Comparison of ENCODE assay signal across 19 mouse cellular contexts in the genomic region with DNA sequence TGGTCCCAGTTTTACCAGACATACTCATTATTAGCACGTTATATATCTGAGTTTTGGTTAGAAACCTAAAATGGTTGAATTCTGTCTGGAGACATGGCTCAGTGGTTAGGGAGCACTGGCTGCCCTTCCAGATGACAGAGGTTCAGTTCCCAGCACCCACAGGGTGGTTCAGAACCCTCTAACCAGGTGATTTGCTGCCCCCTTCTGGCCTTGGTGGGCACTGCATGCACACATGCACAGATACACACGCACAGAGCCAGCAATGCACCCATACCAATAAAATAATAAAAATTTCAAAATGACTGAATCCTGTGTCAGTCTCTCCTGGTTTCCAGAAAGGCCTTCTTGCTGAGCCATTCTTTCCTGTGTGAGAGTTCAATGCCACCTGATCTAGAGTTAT. TPM values are rescaled to one million over a fixed set of nuclear protein-coding genes. Genes with fewer than 3 reads are reported as not detected.
A peak's percentile ranks its signal among the peaks of the same experiment; 100 is the strongest.
DNase-seq lines count a peak whose midpoint lies in the region; ATAC-seq and TF ChIP-seq lines count a peak whose summit lies in the region.
"Had no signal": no experiment of that assay in that cellular context is flagged by ENCODE, and none has a peak within 500 bp of the region (broad histone marks: within the 10 kb centered on the region; RNA-seq: fewer than 3 reads in every experiment).

No protein-coding gene starts in this region.

- intact Hi-C loops in gastrocnemius, adult 2 months (cut with DNase I), result loop anchor here (5.0 kb wide), 1 partner anchor 38 kb away; no protein-coding TSS in a partner anchor

- ATAC-seq in lung, postnatal 0 days, result no peak
- ATAC-seq: forebrain, embryonic 14.5 days; hindbrain, embryonic 16.5 days; midbrain, embryonic 13.5 days; Patski had no signal

- TF ChIP-seq CTCF in gastrocnemius, adult 2 months (IDR thresholded peaks at IDR 0.05), result peak; percentile 35
- peak; percentile 24; the same call in 1 of the 2 replicates for TF ChIP-seq CTCF in lung, postnatal 0 days (IDR thresholded peaks at IDR 0.05)
- no peak for TF ChIP-seq CTCF in lung, adult 2 months (IDR thresholded peaks at IDR 0.05; ENCODE audit: insufficient read depth, low read length)
- TF ChIP-seq CTCF in bone marrow macrophage, adult 2 months (IDR thresholded peaks at IDR 0.05; ENCODE audit: low read depth, low read length), result peak; percentile 30; the same call in 1 of the 2 replicates

- H3K4me2 ChIP-seq in lung, postnatal 0 days (replicated peaks; ENCODE audit: low read depth, low read length), result no peak overlapping the region
- H3K4me2 ChIP-seq: embryonic facial prominence, embryonic 13.5 days; limb, embryonic 13.5 days; midbrain, embryonic 13.5 days had no signal

- H3K36me3 ChIP-seq in lung, postnatal 0 days (ENCODE audit: insufficient read depth, low read length), result no peaks in the 10 kb centered on the region
- H3K36me3 ChIP-seq: embryonic facial prominence, embryonic 13.5 days; limb, embryonic 13.5 days; midbrain, embryonic 13.5 days had no signal

- H3K9ac ChIP-seq in lung, postnatal 0 days (replicated peaks; ENCODE audit: low read depth), result no peak overlapping the region
- H3K9ac ChIP-seq: embryonic facial prominence, embryonic 13.5 days; limb, embryonic 13.5 days; midbrain, embryonic 13.5 days had no signal

- no peaks in the 10 kb centered on the region for H3K4me1 ChIP-seq in lung, postnatal 0 days (ENCODE audit: insufficient read depth, low read depth, low read length)
- peaks cover 5% of the 10 kb centered on the region for H3K4me1 ChIP-seq in lung, adult 2 months (ENCODE audit: control insufficient read depth, insufficient read depth, low read length)
- peaks cover 11% of the 10 kb centered on the region for H3K4me1 ChIP-seq in bone marrow macrophage, adult 2 months (ENCODE audit: control insufficient read depth, insufficient read depth, low read length)

- TF ChIP-seq EP300 in lung, postnatal 0 days (IDR thresholded peaks at IDR 0.05), result no peak

- WGBS in lung, postnatal 0 days, result 91% methylated on average over 2 of the region's 2 CpGs
- 95% methylated on average over 2 of the region's 2 CpGs for WGBS in lung, adult 2 months

- H3K9me3 ChIP-seq in lung, postnatal 0 days (ENCODE audit: low read length), result no peaks in the 10 kb centered on the region
- H3K9me3 ChIP-seq: midbrain, embryonic 13.5 days had no signal

- no peak for DNase-seq in gastrocnemius, adult 2 months
- no peak for DNase-seq in gastrocnemius, adult 18-20 months (ENCODE audit: low spot score)
- no peak for DNase-seq in lung, postnatal 0 days (ENCODE audit: low spot score)
- DNase-seq in lung, adult 2 months, result no peak
- DNase-seq in testis, postnatal 10 days (ENCODE audit: low spot score), result peak; percentile 61
- no peak for DNase-seq in retina, postnatal 1 day
- no peak for DNase-seq in frontal cortex, postnatal 14 days (ENCODE audit: low spot score in 2 of 2)
- DNase-seq: adrenal gland, adult 8-10 months; cerebellum, postnatal 36 days; kidney, postnatal 14 days; layer of hippocampus, postnatal 36 days; lung, postnatal 36 days had no signal

- no peaks in the 10 kb centered on the region for H3K27me3 ChIP-seq in lung, postnatal 0 days (replicated peaks; ENCODE audit: insufficient read depth, low read length)
- H3K27me3 ChIP-seq: embryonic facial prominence, embryonic 13.5 days; Patski had no signal

- no peak overlapping the region for H3K4me3 ChIP-seq in gastrocnemius, adult 2 months
- H3K4me3 ChIP-seq in lung, postnatal 0 days (ENCODE audit: low read depth, low read length), result no peak overlapping the region
- no peak overlapping the region for H3K4me3 ChIP-seq in lung, adult 2 months (replicated peaks; ENCODE audit: extremely low read depth, low read depth, low read length)
- no peak overlapping the region for H3K4me3 ChIP-seq in bone marrow macrophage, adult 2 months (ENCODE audit: insufficient read depth, low read length)
- H3K4me3 ChIP-seq: embryonic facial prominence, embryonic 13.5 days; limb, embryonic 13.5 days; midbrain, embryonic 13.5 days had no signal

- H3K27ac ChIP-seq in gastrocnemius, adult 2 months, result no peak overlapping the region
- no peak overlapping the region for H3K27ac ChIP-seq in lung, postnatal 0 days (ENCODE audit: low read length)
- no peak overlapping the region for H3K27ac ChIP-seq in bone marrow macrophage, adult 2 months (ENCODE audit: insufficient read depth, low read depth, low read length)
- H3K27ac ChIP-seq: embryonic facial prominence, embryonic 13.5 days; limb, embryonic 13.5 days; midbrain, embryonic 13.5 days had no signal

- TF ChIP-seq POLR2A in lung, adult 2 months (IDR thresholded peaks at IDR 0.05; ENCODE audit: borderline replicate concordance, extremely low read depth, low read depth, low read length), result no peak
- no peak for TF ChIP-seq POLR2A in bone marrow macrophage, adult 2 months (IDR thresholded peaks at IDR 0.05; ENCODE audit: borderline replicate concordance, low read depth, low read length)

RNA-seq across cellular contexts. Expression of a gene that starts 3.9 kb away (rescaled TPM):
- total RNA-seq in gastrocnemius, adult 2 months (2021), result 10 to 100 TPM; 25.7 to 31.9 TPM
- 10 to 100 TPM; 26.4 to 27.9 TPM for total RNA-seq in gastrocnemius, adult 18-20 months (2021)
- polyA plus RNA-seq in lung, postnatal 0 days (2015; fragmentation: Nextera tagmentation; extraction: Ambion mirVana), result 60.3 and 63.8 TPM in 2 replicates
- 35.2 and 52.8 TPM in 2 replicates for polyA plus RNA-seq in lung, adult 2 months (2012; rRNA removed)
- polyA plus RNA-seq in bone marrow macrophage, adult 2 months (2012; ENCODE audit: insufficient read depth, insufficient read length, missing spikeins), result 37.0 and 40.8 TPM in 2 replicates

RNA-seq across cellular contexts. Expression of a gene that starts 19.0 kb away (rescaled TPM):
- 10 to 100 TPM; 23.0 to 25.9 TPM for total RNA-seq in gastrocnemius, adult 2 months (2021)
- total RNA-seq in gastrocnemius, adult 18-20 months (2021), result 10 to 100 TPM; 22.1 to 24.3 TPM
- polyA plus RNA-seq in lung, postnatal 0 days (2015; fragmentation: Nextera tagmentation; extraction: Ambion mirVana), result 18.5 and 19.2 TPM in 2 replicates
- 7.8 and 8.6 TPM in 2 replicates for polyA plus RNA-seq in lung, adult 2 months (2012; rRNA removed)
- 15.5 and 19.6 TPM in 2 replicates for polyA plus RNA-seq in bone marrow macrophage, adult 2 months (2012; ENCODE audit: insufficient read depth, insufficient read length, missing spikeins)
